In the genomic region with DNA sequence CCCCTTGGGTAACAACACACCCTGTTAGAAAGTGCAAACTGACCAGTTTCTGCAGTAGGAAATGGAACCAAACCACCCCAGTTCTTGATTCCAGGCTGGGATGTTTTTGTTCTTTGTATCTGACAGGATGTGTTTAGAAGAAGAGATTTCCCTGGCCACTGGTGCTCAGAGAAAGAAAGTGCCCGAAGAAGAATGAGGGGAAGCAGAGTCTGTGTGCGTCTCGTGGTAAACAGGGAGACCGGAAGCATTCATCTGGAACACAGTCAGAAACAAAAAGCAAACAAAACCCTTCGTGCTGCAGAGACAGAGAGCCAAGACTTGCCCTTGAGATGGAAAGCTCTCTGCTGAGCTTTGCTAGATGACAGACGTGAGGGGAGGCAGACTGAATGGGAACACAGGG, we compare ENCODE assay signal across 7 mouse cellular contexts. TPM values are rescaled to one million over a fixed set of nuclear protein-coding genes. Genes with fewer than 3 reads are reported as not detected.
DNase-seq lines count a peak whose midpoint lies in the region; ATAC-seq lines count a peak whose summit lies in the region.

No protein-coding gene starts in this region.

- no peak overlapping the region for H3K9ac ChIP-seq in midbrain, embryonic 14.5 days (replicated peaks; ENCODE audit: low read length)

- H3K9me3 ChIP-seq in midbrain, embryonic 14.5 days (ENCODE audit: control insufficient read depth, low read length): no peaks in the 10 kb centered on the region
- H3K9me3 ChIP-seq in midbrain, embryonic 10.5 days (replicated peaks): no peaks in the 10 kb centered on the region

- H3K36me3 ChIP-seq in midbrain, embryonic 14.5 days (ENCODE audit: control insufficient read depth, insufficient read depth, low read length): no peaks in the 10 kb centered on the region
- no peaks in the 10 kb centered on the region for H3K36me3 ChIP-seq in midbrain, embryonic 10.5 days

- no peaks in the 10 kb centered on the region for H3K27me3 ChIP-seq in midbrain, embryonic 14.5 days (ENCODE audit: control insufficient read depth, insufficient read depth, low read length)
- H3K27me3 ChIP-seq in midbrain, embryonic 10.5 days (ENCODE audit: low read depth, poor library complexity, severe bottlenecking): no peaks in the 10 kb centered on the region

- ATAC-seq in midbrain, embryonic 14.5 days (ENCODE audit: low FRiP score, low TSS enrichment): no peak

- no peak overlapping the region for H3K27ac ChIP-seq in midbrain, embryonic 14.5 days (replicated peaks; ENCODE audit: low read depth, low read length)
- H3K27ac ChIP-seq in midbrain, embryonic 10.5 days (replicated peaks): no peak overlapping the region

- peak; percentile 20 for DNase-seq in midbrain, embryonic 14.5 days
- no peak for DNase-seq in midbrain, embryonic 10.5 days (ENCODE audit: low spot score)
- peak; percentile 73 to 88 for DNase-seq in heart, adult 9 months (ENCODE audit: low spot score in 2 of 2)
- peak; percentile 55 for DNase-seq in kidney, adult 18-20 months
- peak; percentile 66 for DNase-seq in lung, postnatal 14 days
- no peak for DNase-seq in thymus, postnatal 14 days
- DNase-seq in cerebellum, adult 18-20 months: no peak

- no peaks in the 10 kb centered on the region for H3K4me1 ChIP-seq in midbrain, embryonic 14.5 days (ENCODE audit: control insufficient read depth, insufficient read depth, low read length)
- H3K4me1 ChIP-seq in midbrain, embryonic 10.5 days: peaks cover 3% of the 10 kb centered on the region; the same call in 1 of the 2 replicates

- no peak overlapping the region for H3K4me3 ChIP-seq in midbrain, embryonic 14.5 days (replicated peaks; ENCODE audit: low read depth, low read length)
- H3K4me3 ChIP-seq in midbrain, embryonic 10.5 days: no peak overlapping the region

- no peak overlapping the region for H3K4me2 ChIP-seq in midbrain, embryonic 14.5 days (ENCODE audit: low read length)

- WGBS in midbrain, embryonic 14.5 days: 37% methylated on average over 6 of the region's 6 CpGs
- 51% methylated on average over 6 of the region's 6 CpGs for WGBS in midbrain, embryonic 10.5 days

RNA-seq across cellular contexts. Expression of gene Snrk, which starts 32.0 kb away (rescaled TPM):
- polyA plus RNA-seq in midbrain, embryonic 14.5 days (2014; fragmentation: Nextera tagmentation; extraction: Ambion mirVana): 47.8 and 57.5 TPM in 2 replicates
- 25.8 and 31.2 TPM in 2 replicates for polyA plus RNA-seq in midbrain, embryonic 10.5 days (2016; fragmentation: Nextera tagmentation; extraction: Ambion mirVana)

Comparison
In these comparisons a context has a peak if more than half of its experiments do, and no peak if none do; other contexts are left out.
1. DNase-seq: peak in midbrain, embryonic 14.5 days (single experiment), heart, adult 9 months (2 of 2), kidney, adult 18-20 months (single experiment) and lung, postnatal 14 days (single experiment); none in midbrain, embryonic 10.5 days (single experiment), thymus, postnatal 14 days (single experiment) and cerebellum, adult 18-20 months (0 of 2).